Mouse (Mus musculus) ES-Bruce4 (cell line): ENCODE measurements around the gene 6430531B16Rik.

Experiments used
- CTCF ChIP-seq: IDR thresholded peaks from one replicate; pipeline ENCODE4 v1.8.1; 2011; ENCODE audit warnings: low read depth, low read length
- POLR2A ChIP-seq: IDR thresholded peaks from one replicate; pipeline ENCODE4 v1.8.1; 2011; ENCODE audit warnings: low read length; ENCODE audit not compliant: insufficient read depth

GRCm38 (mm10) chr7:139949893-139950282, 28.7 kb downstream of the 6430531B16Rik start:
- TF ChIP-seq POLR2A (no peak), CTCF (peak; percentile 20)
